ENCODE assay signal across 7 mouse cellular contexts in genomic region chr11:75012997-75013694, GRCm38 (mm10).
DNase-seq lines count a peak whose midpoint lies in the region; ATAC-seq lines count a peak whose summit lies in the region.

No protein-coding gene starts in this region.

- no peak overlapping the region for H3K4me3 ChIP-seq in hindbrain, embryonic 11.5 days (ENCODE audit: low read depth, low read length)

- H3K36me3 ChIP-seq in hindbrain, embryonic 11.5 days (ENCODE audit: control insufficient read depth, insufficient read depth, low read length), result no peaks in the 10 kb centered on the region

- WGBS in hindbrain, embryonic 11.5 days, result 52% methylated on average over 10 of the region's 12 CpGs

- no peaks in the 10 kb centered on the region for H3K27me3 ChIP-seq in hindbrain, embryonic 11.5 days (ENCODE audit: control insufficient read depth, insufficient read depth, low read length)

- no peaks in the 10 kb centered on the region for H3K9me3 ChIP-seq in hindbrain, embryonic 11.5 days (ENCODE audit: control insufficient read depth, low read length)

- ATAC-seq in hindbrain, embryonic 11.5 days (ENCODE audit: low FRiP score), result no peak

- peak; percentile 20 for DNase-seq in MN1 (ENCODE audit: low spot score)
- peak; percentile 76 for DNase-seq in brain, adult 2 months (ENCODE audit: low read depth, low spot score)
- DNase-seq in frontal cortex, postnatal 36 days (ENCODE audit: low spot score in 2 of 2), result peak; percentile 48 to 63
- peak; percentile 15 for DNase-seq in hindbrain, embryonic 11.5 days (ENCODE audit: low spot score)
- peak; percentile 39 for DNase-seq in left cerebral cortex, adult 11 months (ENCODE audit: low spot score)
- DNase-seq in lung, postnatal 4 days, result peak; percentile 82 to 95
- DNase-seq in spleen, adult 12 weeks (ENCODE audit: low spot score), result peak; percentile 10

- no peak overlapping the region for H3K27ac ChIP-seq in hindbrain, embryonic 11.5 days (ENCODE audit: low read depth, low read length)

- no peaks in the 10 kb centered on the region for H3K4me1 ChIP-seq in hindbrain, embryonic 11.5 days (replicated peaks; ENCODE audit: control insufficient read depth, insufficient read depth, low read length)

- no peak overlapping the region for H3K4me2 ChIP-seq in hindbrain, embryonic 11.5 days (replicated peaks; ENCODE audit: low read depth, low read length)

- H3K9ac ChIP-seq in hindbrain, embryonic 11.5 days (ENCODE audit: low read depth, low read length), result no peak overlapping the region

Comparison
In these comparisons a context has a peak if more than half of its experiments do, and no peak if none do; other contexts are left out.
1. DNase-seq: peak in every context shown above with its lines; median percentile 88 in lung, postnatal 4 days; 76 in brain, adult 2 months; 56 in frontal cortex, postnatal 36 days; 39 in left cerebral cortex, adult 11 months; 20 in MN1; 15 in hindbrain, embryonic 11.5 days; 10 in spleen, adult 12 weeks.